Comparison of ENCODE assay signal across 8 mouse cellular contexts in genomic region chr5:110100921-110101631, GRCm38 (mm10). TPM values are rescaled to one million over a fixed set of nuclear protein-coding genes. Genes with fewer than 3 reads are reported as not detected.
A peak's percentile ranks its signal among the peaks of the same experiment; 100 is the strongest.
DNase-seq lines count a peak whose midpoint lies in the region; ATAC-seq and TF ChIP-seq lines count a peak whose summit lies in the region.

No protein-coding gene starts in this region.

- ATAC-seq in frontal cortex, adult (ENCODE audit: low TSS enrichment) = no peak
- ATAC-seq in embryonic facial prominence, embryonic 14.5 days (ENCODE audit: low read depth) = no peak
- peak; percentile 32 for ATAC-seq in intestine, embryonic 15.5 days
- ATAC-seq in limb, embryonic 14.5 days (ENCODE audit: low FRiP score, low read depth) = peak; percentile 2; the same call in 1 of the 2 replicates
- peak; percentile 32 for ATAC-seq in neural tube, embryonic 12.5 days (ENCODE audit: low FRiP score, low read depth)

- H3K9me3 ChIP-seq in embryonic facial prominence, embryonic 14.5 days (ENCODE audit: control insufficient read depth, low read length) = no peaks in the 10 kb centered on the region
- H3K9me3 ChIP-seq in intestine, embryonic 15.5 days = no peaks in the 10 kb centered on the region
- no peaks in the 10 kb centered on the region for H3K9me3 ChIP-seq in limb, embryonic 14.5 days (ENCODE audit: control insufficient read depth, low read length)
- no peaks in the 10 kb centered on the region for H3K9me3 ChIP-seq in neural tube, embryonic 12.5 days

- H3K4me1 ChIP-seq in embryonic facial prominence, embryonic 14.5 days (ENCODE audit: control insufficient read depth, insufficient read depth, low read length) = peaks cover 26% of the 10 kb centered on the region
- H3K4me1 ChIP-seq in intestine, embryonic 15.5 days (replicated peaks) = peaks cover 16% of the 10 kb centered on the region
- H3K4me1 ChIP-seq in limb, embryonic 14.5 days (ENCODE audit: control insufficient read depth, insufficient read depth, low read length) = peaks cover 12% of the 10 kb centered on the region; the same call in 1 of the 2 replicates
- H3K4me1 ChIP-seq in neural tube, embryonic 12.5 days = peaks cover 24% of the 10 kb centered on the region

- WGBS in embryonic facial prominence, embryonic 14.5 days = 2% methylated on average over 31 of the region's 37 CpGs
- WGBS in intestine, embryonic 15.5 days = 1% methylated on average over 37 of the region's 37 CpGs
- 2% methylated on average over 30 of the region's 37 CpGs for WGBS in limb, embryonic 14.5 days
- 1% methylated on average over 37 of the region's 37 CpGs for WGBS in neural tube, embryonic 12.5 days

- DNase-seq in frontal cortex, adult 2 months (ENCODE audit: extremely low spot score in 1 of 2, low spot score in 1 of 2) = peak; percentile 33 to 38
- DNase-seq in T-cell, adult 2 months (ENCODE audit: low spot score) = peak; percentile 54
- DNase-seq in embryonic facial prominence, embryonic 14.5 days (ENCODE audit: low spot score) = peak; percentile 51
- peak; percentile 26 for DNase-seq in limb, embryonic 14.5 days (ENCODE audit: low spot score)
- peak; percentile 53 to 72 for DNase-seq in thymus, postnatal 36 days

- no peak for TF ChIP-seq POLR2A in limb, embryonic 14.5 days (IDR thresholded peaks at IDR 0.05; ENCODE audit: borderline replicate concordance, extremely low read depth, insufficient read depth, insufficient read length)

- no peak overlapping the region for H3K27ac ChIP-seq in embryonic facial prominence, embryonic 14.5 days (replicated peaks; ENCODE audit: low read depth, low read length)
- no peak overlapping the region for H3K27ac ChIP-seq in intestine, embryonic 15.5 days
- H3K27ac ChIP-seq in limb, embryonic 14.5 days (replicated peaks; ENCODE audit: low read depth, low read length) = no peak overlapping the region
- no peak overlapping the region for H3K27ac ChIP-seq in neural tube, embryonic 12.5 days

- H3K27me3 ChIP-seq in embryonic facial prominence, embryonic 14.5 days (replicated peaks; ENCODE audit: control insufficient read depth, insufficient read depth, low read length) = no peaks in the 10 kb centered on the region
- 0 out of 2 replicates have a peak, but pooled peaks cover 5% of the 10 kb centered on the region for H3K27me3 ChIP-seq in intestine, embryonic 15.5 days (replicated peaks)
- no peaks in the 10 kb centered on the region for H3K27me3 ChIP-seq in limb, embryonic 14.5 days (ENCODE audit: control insufficient read depth, insufficient read depth, low read length)
- peaks cover 5% of the 10 kb centered on the region; the same call in 1 of the 2 replicates for H3K27me3 ChIP-seq in neural tube, embryonic 12.5 days (replicated peaks)

- H3K4me3 ChIP-seq in embryonic facial prominence, embryonic 14.5 days (ENCODE audit: low read depth, low read length) = peak overlapping the region; percentile 35
- peak overlapping the region; percentile 34 for H3K4me3 ChIP-seq in intestine, embryonic 15.5 days (replicated peaks)
- H3K4me3 ChIP-seq in limb, embryonic 14.5 days (replicated peaks; ENCODE audit: low read length) = peak overlapping the region; percentile 38
- peak overlapping the region; percentile 23 for H3K4me3 ChIP-seq in neural tube, embryonic 12.5 days

- peaks cover 33% of the 10 kb centered on the region for H3K36me3 ChIP-seq in embryonic facial prominence, embryonic 14.5 days (ENCODE audit: control insufficient read depth, insufficient read depth, low read length)
- H3K36me3 ChIP-seq in intestine, embryonic 15.5 days = peaks cover 33% of the 10 kb centered on the region
- H3K36me3 ChIP-seq in limb, embryonic 14.5 days (ENCODE audit: control insufficient read depth, insufficient read depth, low read length) = peaks cover 33% of the 10 kb centered on the region
- H3K36me3 ChIP-seq in neural tube, embryonic 12.5 days = peaks cover 34% of the 10 kb centered on the region

- H3K4me2 ChIP-seq in embryonic facial prominence, embryonic 14.5 days (ENCODE audit: low read depth, low read length) = peak overlapping the region; percentile 75
- H3K4me2 ChIP-seq in intestine, embryonic 15.5 days (replicated peaks) = peak overlapping the region; percentile 86
- peak overlapping the region; percentile 76 for H3K4me2 ChIP-seq in limb, embryonic 14.5 days (replicated peaks; ENCODE audit: low read depth, low read length, severe bottlenecking)
- H3K4me2 ChIP-seq in neural tube, embryonic 12.5 days (replicated peaks) = peak overlapping the region; percentile 64

- H3K9ac ChIP-seq in embryonic facial prominence, embryonic 14.5 days (ENCODE audit: low read depth, low read length) = peak overlapping the region; percentile 19; the same call in 1 of the 2 replicates
- H3K9ac ChIP-seq in intestine, embryonic 15.5 days = no peak overlapping the region; the same call in 1 of the 2 replicates
- 0 out of 2 replicates have a peak overlapping the region, but pooled peaks have one; percentile 31 for H3K9ac ChIP-seq in limb, embryonic 14.5 days (ENCODE audit: low read depth, low read length, severe bottlenecking)
- H3K9ac ChIP-seq in neural tube, embryonic 12.5 days = 0 out of 2 replicates have a peak overlapping the region, but pooled peaks have one; percentile 29

RNA-seq across cellular contexts. Expression of gene Plcxd1, which starts 1.3 kb away (rescaled TPM):
- 14.3 and 17.5 TPM in 2 replicates for polyA plus RNA-seq in frontal cortex, adult 2 months (2012; rRNA removed)
- 1.7 and 1.8 TPM in 2 replicates for polyA plus RNA-seq in embryonic facial prominence, embryonic 14.5 days (2014; fragmentation: Nextera tagmentation; extraction: Ambion mirVana)
- 0.89 and 0.92 TPM in 2 replicates for polyA plus RNA-seq in intestine, embryonic 15.5 days (2015; fragmentation: Nextera tagmentation; extraction: Ambion mirVana)
- 0.89 and 1.1 TPM in 2 replicates for polyA plus RNA-seq in limb, embryonic 14.5 days (2012; rRNA removed)
- polyA plus RNA-seq in limb, embryonic 14.5 days (2014; fragmentation: Nextera tagmentation; extraction: Ambion mirVana) = 0.88 and 1.0 TPM in 2 replicates
- polyA plus RNA-seq in neural tube, embryonic 12.5 days (2016; fragmentation: Nextera tagmentation; extraction: Ambion mirVana) = 1.3 and 1.8 TPM in 2 replicates

RNA-seq across cellular contexts. Expression of gene Gm35315, which starts 6.9 kb away (rescaled TPM):
- polyA plus RNA-seq in frontal cortex, adult 2 months (2012; rRNA removed) = 0.90 and 1.2 TPM in 2 replicates
- 0.71 and 1.0 TPM in 2 replicates for polyA plus RNA-seq in embryonic facial prominence, embryonic 14.5 days (2014; fragmentation: Nextera tagmentation; extraction: Ambion mirVana)
- 1.7 and 1.8 TPM in 2 replicates for polyA plus RNA-seq in intestine, embryonic 15.5 days (2015; fragmentation: Nextera tagmentation; extraction: Ambion mirVana)
- polyA plus RNA-seq in limb, embryonic 14.5 days (2012; rRNA removed) = 0.59 and 0.74 TPM in 2 replicates
- polyA plus RNA-seq in limb, embryonic 14.5 days (2014; fragmentation: Nextera tagmentation; extraction: Ambion mirVana) = 0.59 and 1.3 TPM in 2 replicates
- polyA plus RNA-seq in neural tube, embryonic 12.5 days (2016; fragmentation: Nextera tagmentation; extraction: Ambion mirVana) = 0.65 and 0.70 TPM in 2 replicates

RNA-seq across cellular contexts. Expression of gene Gtpbp6, which starts 6.9 kb away (rescaled TPM):
- polyA plus RNA-seq in frontal cortex, adult 2 months (2012; rRNA removed) = 151 and 156 TPM in 2 replicates
- 25.8 and 28.2 TPM in 2 replicates for polyA plus RNA-seq in embryonic facial prominence, embryonic 14.5 days (2014; fragmentation: Nextera tagmentation; extraction: Ambion mirVana)
- polyA plus RNA-seq in intestine, embryonic 15.5 days (2015; fragmentation: Nextera tagmentation; extraction: Ambion mirVana) = 29.4 and 30.2 TPM in 2 replicates
- polyA plus RNA-seq in limb, embryonic 14.5 days (2012; rRNA removed) = 152 and 173 TPM in 2 replicates
- polyA plus RNA-seq in limb, embryonic 14.5 days (2014; fragmentation: Nextera tagmentation; extraction: Ambion mirVana) = 30.2 and 32.9 TPM in 2 replicates
- polyA plus RNA-seq in neural tube, embryonic 12.5 days (2016; fragmentation: Nextera tagmentation; extraction: Ambion mirVana) = 51.2 and 61.7 TPM in 2 replicates

RNA-seq across cellular contexts. Expression of gene Zfp605, which starts 8.8 kb away (rescaled TPM):
- polyA plus RNA-seq in frontal cortex, adult 2 months (2012; rRNA removed) = 6.9 and 8.6 TPM in 2 replicates
- polyA plus RNA-seq in embryonic facial prominence, embryonic 14.5 days (2014; fragmentation: Nextera tagmentation; extraction: Ambion mirVana) = 4.0 and 4.8 TPM in 2 replicates
- 3.9 and 4.0 TPM in 2 replicates for polyA plus RNA-seq in intestine, embryonic 15.5 days (2015; fragmentation: Nextera tagmentation; extraction: Ambion mirVana)
- polyA plus RNA-seq in limb, embryonic 14.5 days (2012; rRNA removed) = 2.4 and 3.0 TPM in 2 replicates
- polyA plus RNA-seq in limb, embryonic 14.5 days (2014; fragmentation: Nextera tagmentation; extraction: Ambion mirVana) = 3.4 and 5.7 TPM in 2 replicates
- 9.3 and 14.0 TPM in 2 replicates for polyA plus RNA-seq in neural tube, embryonic 12.5 days (2016; fragmentation: Nextera tagmentation; extraction: Ambion mirVana)

RNA-seq across cellular contexts. Expression of gene Gm17655, which starts 28.8 kb away (rescaled TPM):
- polyA plus RNA-seq in frontal cortex, adult 2 months (2012; rRNA removed) = 0.84 and 1.4 TPM in 2 replicates
- 2.1 and 3.6 TPM in 2 replicates for polyA plus RNA-seq in embryonic facial prominence, embryonic 14.5 days (2014; fragmentation: Nextera tagmentation; extraction: Ambion mirVana)
- polyA plus RNA-seq in intestine, embryonic 15.5 days (2015; fragmentation: Nextera tagmentation; extraction: Ambion mirVana) = 2.2 and 2.3 TPM in 2 replicates
- polyA plus RNA-seq in limb, embryonic 14.5 days (2012; rRNA removed) = 0.93 and 1.1 TPM in 2 replicates
- polyA plus RNA-seq in limb, embryonic 14.5 days (2014; fragmentation: Nextera tagmentation; extraction: Ambion mirVana) = 3.1 and 3.7 TPM in 2 replicates
- polyA plus RNA-seq in neural tube, embryonic 12.5 days (2016; fragmentation: Nextera tagmentation; extraction: Ambion mirVana) = 5.2 and 6.3 TPM in 2 replicates

Comparison
In these comparisons a context has a peak if more than half of its experiments do, and no peak if none do; other contexts are left out.
1. ATAC-seq: peak in intestine, embryonic 15.5 days (single experiment), limb, embryonic 14.5 days (single experiment) and neural tube, embryonic 12.5 days (single experiment); none in frontal cortex, adult (single experiment) and embryonic facial prominence, embryonic 14.5 days (single experiment).
2. Peak in every context shown above with its lines, with median percentiles within 50 percentile points of each other: DNase-seq, H3K4me2 ChIP-seq and H3K4me3 ChIP-seq.